Mouse (Mus musculus) CH12.LX (cell line): ENCODE results near the gene Gins1. TPM values are rescaled to one million over a fixed set of nuclear protein-coding genes. Genes with fewer than 3 reads are reported as not detected.

ENCODE experiments used
- DNase-seq: peaks from one replicate; pipeline ENCODE4 v3.0.0-alpha.2; 2013; ENCODE audit errors: extremely low read depth
- H3K27ac ChIP-seq: 2 replicates; pipeline ENCODE4 v1.5.1; 2012; ENCODE audit warnings: low read depth, mild to moderate bottlenecking, control low read depth, moderate library complexity; ENCODE audit not compliant: insufficient read depth
- H3K27me3 ChIP-seq: replicated peaks from 2 replicates; pipeline ENCODE3; 2012; ENCODE audit warnings: inconsistent platforms
- H3K36me3 ChIP-seq, 2 experiments: replicated peaks in 1 of 2; 2 replicates each; pipeline versions ENCODE3 to v1.6.1; 2012; ENCODE audit warnings: inconsistent platforms in 1 of 2, low read length in 1 of 2, mild to moderate bottlenecking in 1 of 2, mixed read lengths in 1 of 2, moderate library complexity in 1 of 2; ENCODE audit not compliant: control insufficient read depth in 1 of 2, insufficient read depth in 1 of 2
- H3K4me1 ChIP-seq, 2 experiments: 2 replicates each; pipeline ENCODE4 v1.6.1; 2012; ENCODE audit warnings: inconsistent platforms in 1 of 2, moderate library complexity in 1 of 2; ENCODE audit not compliant: insufficient read depth in 2 of 2, control insufficient read depth in 1 of 2
- H3K4me2 ChIP-seq: 2 replicates; pipeline ENCODE4 v1.6.1; 2012; ENCODE audit warnings: low read depth, mild to moderate bottlenecking, control low read depth; ENCODE audit not compliant: poor library complexity, insufficient read depth, severe bottlenecking
- H3K4me3 ChIP-seq, 3 experiments: fragments of 150-350 bp in 1 of 3; sonication (generic) in 1 of 3; replicated peaks in 1 of 3; 2 replicates each; pipeline versions ENCODE3 to v1.5.1; 2011 to 2012; ENCODE audit warnings: low read depth in 2 of 3, low read length in 2 of 3, mild to moderate bottlenecking in 2 of 3, moderate library complexity in 2 of 3, control low read depth in 1 of 3, improper control_type of control experiment in 1 of 3, inconsistent platforms in 1 of 3, mixed read lengths in 1 of 3; ENCODE audit not compliant: poor library complexity in 1 of 3
- H3K79me2 ChIP-seq: replicated peaks from 2 replicates; pipeline ENCODE4 v1.6.1; 2012; ENCODE audit warnings: mild to moderate bottlenecking, moderate library complexity; ENCODE audit not compliant: control insufficient read depth, poor library complexity, insufficient read depth, severe bottlenecking; ENCODE audit errors: extremely low read depth
- H3K9ac ChIP-seq: 2 replicates; pipeline ENCODE4 v1.6.1; 2012; ENCODE audit warnings: low read depth, mild to moderate bottlenecking, control low read depth, moderate library complexity; ENCODE audit not compliant: insufficient read depth
- H3K9me3 ChIP-seq: replicated peaks from 2 replicates; pipeline ENCODE3; 2012; ENCODE audit warnings: low read length, inconsistent platforms, mixed read lengths
- BHLHE40 ChIP-seq: IDR thresholded peaks from 2 replicates; pipeline ENCODE4 v1.6.1; 2011; ENCODE audit warnings: mild to moderate bottlenecking, low read depth, low read length, improper control_type of control experiment
- CHD1 ChIP-seq: IDR thresholded peaks from 2 replicates; pipeline ENCODE4 v1.6.1; 2012; ENCODE audit warnings: low read depth, low read length, improper control_type of control experiment, inconsistent platforms
- CHD2 ChIP-seq: IDR thresholded peaks from 2 replicates; pipeline ENCODE4 v1.6.1; 2011; ENCODE audit warnings: low read length, improper control_type of control experiment
- CTCF ChIP-seq, 2 experiments: IDR thresholded peaks in 1 of 2; conservative IDR thresholded peaks in 1 of 2; 2 replicates each; pipeline ENCODE4 v1.5.1; 2011 to 2012; ENCODE audit warnings: low read depth in 2 of 2, low read length in 2 of 2, improper control_type of control experiment in 1 of 2, inconsistent platforms in 1 of 2, mild to moderate bottlenecking in 1 of 2, moderate library complexity in 1 of 2
- E2F4 ChIP-seq: IDR thresholded peaks from 2 replicates; pipeline ENCODE4 v1.6.1; 2011; ENCODE audit warnings: low read depth, low read length, improper control_type of control experiment; ENCODE audit not compliant: insufficient replicate concordance
- ELF1 ChIP-seq: IDR thresholded peaks from 2 replicates; pipeline ENCODE4 v1.6.1; 2014; ENCODE audit warnings: low read depth, mild to moderate bottlenecking, inconsistent platforms, low read length, improper control_type of control experiment
- EP300 ChIP-seq: IDR thresholded peaks from 2 replicates; pipeline ENCODE4 v1.6.1; 2011; ENCODE audit warnings: low read length, improper control_type of control experiment
- ETS1 ChIP-seq: conservative IDR thresholded peaks from 2 replicates; pipeline ENCODE4 v1.6.1; 2012; ENCODE audit warnings: low read depth, mild to moderate bottlenecking, inconsistent platforms, low read length, improper control_type of control experiment, moderate library complexity
- GABPA ChIP-seq: IDR thresholded peaks from 2 replicates; pipeline ENCODE4 v1.6.1; 2012; ENCODE audit warnings: low read depth, low read length, improper control_type of control experiment, inconsistent platforms; ENCODE audit not compliant: insufficient replicate concordance
- HCFC1 ChIP-seq: IDR thresholded peaks from 2 replicates; pipeline ENCODE4 v1.6.1; 2012; ENCODE audit warnings: low read depth, mild to moderate bottlenecking, inconsistent platforms, low read length, improper control_type of control experiment
- IRF4 ChIP-seq: IDR thresholded peaks from 2 replicates; pipeline ENCODE4 v1.6.1; 2014; ENCODE audit warnings: low read depth, mild to moderate bottlenecking, inconsistent platforms, low read length, improper control_type of control experiment
- JUN ChIP-seq: IDR thresholded peaks from 2 replicates; pipeline ENCODE4 v1.6.1; 2011; ENCODE audit warnings: low read depth, mild to moderate bottlenecking, low read length, improper control_type of control experiment, moderate library complexity; ENCODE audit not compliant: insufficient read depth
- JUND ChIP-seq: conservative IDR thresholded peaks from 2 replicates; pipeline ENCODE4 v1.6.1; 2011; ENCODE audit warnings: low read depth, low read length, improper control_type of control experiment
- KAT2A ChIP-seq: IDR thresholded peaks from 2 replicates; pipeline ENCODE4 v1.6.1; 2012; ENCODE audit warnings: low read length, improper control_type of control experiment, inconsistent platforms; ENCODE audit not compliant: insufficient replicate concordance
- MAFK ChIP-seq: IDR thresholded peaks from 2 replicates; pipeline ENCODE4 v1.6.1; 2011; ENCODE audit warnings: low read length, improper control_type of control experiment; ENCODE audit not compliant: insufficient replicate concordance
- MAX ChIP-seq: IDR thresholded peaks from 2 replicates; pipeline ENCODE4 v1.6.1; 2011; ENCODE audit warnings: low read length, improper control_type of control experiment
- MAZ ChIP-seq: IDR thresholded peaks from 2 replicates; pipeline ENCODE4 v1.6.1; 2012; ENCODE audit warnings: low read depth, mild to moderate bottlenecking, inconsistent platforms, low read length, improper control_type of control experiment, moderate library complexity
- MEF2A ChIP-seq: IDR thresholded peaks from 2 replicates; pipeline ENCODE4 v1.6.1; 2014; ENCODE audit warnings: low read depth, mild to moderate bottlenecking, inconsistent platforms, low read length, improper control_type of control experiment, borderline replicate concordance
- MXI1 ChIP-seq: IDR thresholded peaks from 2 replicates; pipeline ENCODE4 v1.6.1; 2011; ENCODE audit warnings: mild to moderate bottlenecking, low read depth, low read length, improper control_type of control experiment
- MYC ChIP-seq: IDR thresholded peaks from 2 replicates; pipeline ENCODE4 v1.6.1; 2011; ENCODE audit warnings: low read depth, mild to moderate bottlenecking, improper control_type of control experiment, low read length
- NELFE ChIP-seq: IDR thresholded peaks from 2 replicates; pipeline ENCODE4 v1.6.1; 2011; ENCODE audit warnings: low read depth, low read length, improper control_type of control experiment
- NRF1 ChIP-seq: IDR thresholded peaks from 2 replicates; pipeline ENCODE4 v1.6.1; 2014; ENCODE audit warnings: low read depth, mild to moderate bottlenecking, inconsistent platforms, low read length, improper control_type of control experiment, moderate library complexity
- PAX5 ChIP-seq: IDR thresholded peaks from 2 replicates; pipeline ENCODE4 v1.6.1; 2012; ENCODE audit warnings: low read length, inconsistent platforms, mixed read lengths
- POLR2A ChIP-seq: IDR thresholded peaks from 2 replicates; pipeline ENCODE4 v1.6.1; 2011; ENCODE audit warnings: low read depth, mild to moderate bottlenecking, improper control_type of control experiment, low read length
- POLR2AphosphoS2 ChIP-seq: IDR thresholded peaks from 2 replicates; pipeline ENCODE4 v1.6.1; 2011; ENCODE audit warnings: low read depth, low read length, improper control_type of control experiment
- RAD21 ChIP-seq: IDR thresholded peaks from 2 replicates; pipeline ENCODE4 v1.6.1; 2011; ENCODE audit warnings: low read depth, mild to moderate bottlenecking, low read length, improper control_type of control experiment, moderate library complexity
- RCOR1 ChIP-seq: conservative IDR thresholded peaks from 2 replicates; pipeline ENCODE4 v1.6.1; 2012; ENCODE audit warnings: low read depth, mild to moderate bottlenecking, inconsistent platforms, low read length, improper control_type of control experiment
- SIN3A ChIP-seq: IDR thresholded peaks from 2 replicates; pipeline ENCODE4 v1.6.1; 2012; ENCODE audit warnings: low read length, improper control_type of control experiment, inconsistent platforms
- SMC3 ChIP-seq: IDR thresholded peaks from 2 replicates; pipeline ENCODE4 v1.6.1; 2011; ENCODE audit warnings: low read depth, low read length, improper control_type of control experiment
- TBP ChIP-seq: conservative IDR thresholded peaks from 2 replicates; pipeline ENCODE4 v1.6.1; 2011; ENCODE audit warnings: low read depth, low read length, improper control_type of control experiment
- TCF12 ChIP-seq: IDR thresholded peaks from 2 replicates; pipeline ENCODE4 v1.6.1; 2014; ENCODE audit warnings: low read depth, mild to moderate bottlenecking, inconsistent platforms, low read length, improper control_type of control experiment
- UBTF ChIP-seq: IDR thresholded peaks from 2 replicates; pipeline ENCODE4 v1.6.1; 2012; ENCODE audit warnings: low read depth, mild to moderate bottlenecking, inconsistent platforms, low read length, improper control_type of control experiment, moderate library complexity
- USF2 ChIP-seq: conservative IDR thresholded peaks from 2 replicates; pipeline ENCODE4 v1.6.1; 2011; ENCODE audit warnings: low read depth, low read length, improper control_type of control experiment
- ZC3H11A ChIP-seq: IDR thresholded peaks from 2 replicates; pipeline ENCODE4 v1.6.1; 2012; ENCODE audit warnings: low read depth, mild to moderate bottlenecking, inconsistent platforms, low read length, improper control_type of control experiment
- ZNF384 ChIP-seq: IDR thresholded peaks from 2 replicates; pipeline ENCODE4 v1.6.1; 2012; ENCODE audit warnings: low read depth, low read length, improper control_type of control experiment, inconsistent platforms
- dilution Hi-C: fragments of 300-500 bp; cut with MboI; formaldehyde crosslinking; loops from 2 replicates; pipeline ENCODE4 v1.14.3; 2020; ENCODE audit warnings: low sequenced_read_pairs; ENCODE audit not compliant: extremely low pct_unique_long_range_greater_than_20kb, extremely low pct_ligation_motif_present
- in situ Hi-C: fragments of 300-500 bp; cut with MboI; formaldehyde crosslinking; loops from 3 replicates; pipeline ENCODE4 v1.14.3; 2019; ENCODE audit warnings: low sequenced_read_pairs, low pct_ligation_motif_present, low pct_unique_long_range_greater_than_20kb, mixed read lengths
- polyA plus RNA-seq: library from polyadenylated mRNA; unstranded; fragments of >175 nt; gene quantifications from 2 replicates; pipeline ENCODE4 v1.2.1, GENCODE M21; 2012; ENCODE audit warnings: low read depth; ENCODE audit not compliant: insufficient read length
- total RNA-seq, 2 experiments: library from RNA; depleted of rRNA; stranded (reverse); fragments of 300-350 nt in 1 of 2; fragments of >200 nt in 1 of 2; gene quantifications; 2 replicates each; pipeline ENCODE4 v1.2.3; 2012 to 2014

The Gins1 gene
- total and polyA plus RNA-seq, 3 experiments = 41.4 to 76.7 (median 65.9) TPM

DNA sequence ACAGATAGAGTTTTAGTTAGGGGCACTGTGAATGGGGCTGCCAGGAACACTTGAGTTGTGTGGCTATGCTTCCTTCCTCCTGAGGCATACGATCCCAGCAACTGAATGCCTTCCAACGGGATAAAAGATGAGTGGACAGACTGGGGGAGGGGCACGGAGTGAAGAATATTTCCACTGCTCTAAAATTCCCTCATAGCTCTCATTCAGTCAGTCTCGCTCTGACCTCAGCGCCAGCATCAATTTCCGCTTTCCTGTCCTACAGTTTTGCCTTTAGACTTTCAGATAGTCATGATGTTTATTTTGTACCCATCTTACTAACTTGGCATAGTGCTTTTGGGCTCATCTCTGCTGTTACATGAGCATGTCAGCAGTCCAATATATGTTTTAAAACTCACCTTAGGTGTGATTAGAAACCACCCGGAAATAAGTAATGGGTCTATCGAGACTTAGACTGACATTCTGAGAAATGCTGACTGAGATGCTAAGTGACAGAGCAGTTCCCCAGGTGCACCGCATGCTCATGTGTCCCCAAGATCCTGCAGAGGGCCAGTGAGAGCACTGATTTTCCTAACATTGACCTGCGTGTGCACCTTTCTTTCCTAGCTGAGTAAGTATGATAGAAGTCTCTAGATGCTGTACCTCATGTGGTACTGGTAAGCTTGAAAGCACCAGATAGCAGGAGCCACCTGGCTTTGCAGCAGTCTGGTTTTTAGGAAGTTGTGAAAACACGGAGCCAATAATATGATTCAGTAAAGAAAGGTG lies 45.3 kb upstream of the Gins1 start (continued):
- peak; percentile 73 for TF ChIP-seq SIN3A
- no peak for TF ChIP-seq UBTF
- peak; percentile 67 for TF ChIP-seq ETS1
- TF ChIP-seq MYC = 0 out of 2 replicates have a peak, but pooled peaks have one; percentile 43
- TF ChIP-seq MEF2A = peak; percentile 75; the same call in 1 of the 2 replicates

DNA sequence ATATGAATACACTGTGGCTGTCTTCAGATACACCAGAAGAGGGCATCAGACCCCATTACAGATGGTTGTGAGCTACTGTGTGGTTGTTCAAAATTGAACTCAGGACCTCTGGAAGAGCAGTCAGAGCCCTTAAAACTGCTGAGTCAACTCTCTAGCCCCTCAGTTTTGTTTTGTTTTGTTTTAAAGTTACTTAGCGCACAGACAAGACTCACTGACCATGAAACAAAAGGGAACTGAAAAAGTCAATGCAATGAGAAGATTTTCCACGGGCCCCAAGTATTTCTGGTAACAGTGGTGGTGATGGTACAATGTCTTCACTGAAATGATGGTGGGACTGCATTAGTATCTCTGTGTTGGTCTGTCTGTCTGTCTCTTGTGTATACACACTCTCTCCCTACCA lies 44.1 kb upstream of the Gins1 start:
- Histone ChIP-seq H3K36me3 (peaks cover 0 to 7% of the 10 kb centered on the region in 2 experiments), H3K4me1 (peaks cover 18 to 42% of the 10 kb centered on the region in 2 experiments), H3K79me2 (peaks cover 2% of the 10 kb centered on the region; the same call in 1 of the 2 replicates), H3K4me2 (peak overlapping the region; percentile 94; the same call in 1 of the 2 replicates), H3K9me3 (peaks cover 3% of the 10 kb centered on the region), H3K9ac (no peak overlapping the region), H3K4me3 (no peak overlapping the region), H3K27me3 (no peaks in the 10 kb centered on the region), H3K27ac (peak overlapping the region; percentile 84)
- DNase-seq = peak; percentile 90
- in situ Hi-C loops = loop anchor here (5.0 kb wide), 1 partner anchor 46 kb away; the partner anchor contains the start of gene Gins1
- dilution Hi-C loops = no loop called here
- peak; percentile 51; the same call in 1 of the 2 replicates for TF ChIP-seq BHLHE40
- TF ChIP-seq NELFE = no peak
- TF ChIP-seq RCOR1 = peak; percentile 60; the same call in 1 of the 2 replicates
- TF ChIP-seq MXI1 = 0 out of 2 replicates have a peak, but pooled peaks have one; percentile 47
- 0 out of 2 replicates have a peak, but pooled peaks have one; percentile 33 for TF ChIP-seq MAZ
- TF ChIP-seq IRF4 = peak; percentile 98
- peak; percentile 81 for TF ChIP-seq SIN3A
- TF ChIP-seq USF2 = no peak
- no peak for TF ChIP-seq TBP
- TF ChIP-seq E2F4 = no peak
- peak; percentile 26; the same call in 1 of the 2 replicates for TF ChIP-seq RAD21
- peak; percentile 55 for TF ChIP-seq JUN
- no peak for TF ChIP-seq KAT2A
- no peak for TF ChIP-seq PAX5
- no peak for TF ChIP-seq GABPA
- TF ChIP-seq SMC3 = no peak
- TF ChIP-seq CHD2 = no peak; the same call in 1 of the 2 replicates
- peak; percentile 35; the same call in 1 of the 2 replicates for TF ChIP-seq JUND
- TF ChIP-seq CHD1 = no peak
- TF ChIP-seq NRF1 = no peak
- no peak for TF ChIP-seq POLR2AphosphoS2
- TF ChIP-seq UBTF = no peak
- TF ChIP-seq ZC3H11A = 0 out of 2 replicates have a peak, but pooled peaks have one; percentile 18
- TF ChIP-seq MAFK = peak; percentile 100
- TF ChIP-seq TCF12 = peak; percentile 58; the same call in 1 of the 2 replicates
- no peak for TF ChIP-seq HCFC1
- TF ChIP-seq CTCF (conservative IDR thresholded peaks at IDR 0.05 in 1 of 2, IDR thresholded peaks at IDR 0.05 in 1 of 2; ENCODE audit: low read depth in 2 of 2, low read length in 2 of 2) = peak in 1 of 2 experiments; percentile 31; a peak in 2 of 4 replicates
- peak; percentile 97 for TF ChIP-seq EP300
- TF ChIP-seq MEF2A = peak; percentile 98
- TF ChIP-seq MYC = no peak; the same call in 1 of the 2 replicates
- no peak for TF ChIP-seq MAX
- TF ChIP-seq POLR2A = no peak
- TF ChIP-seq ELF1 = no peak
- no peak for TF ChIP-seq ZNF384
